Mouse (Mus musculus) heart, embryonic 16.5 days (tissue): ENCODE measurements around the gene Hunk. TPM values are rescaled to one million over a fixed set of nuclear protein-coding genes. Genes with fewer than 3 reads are reported as not detected.
A peak's percentile ranks its signal among the peaks of the same experiment; 100 is the strongest.

ENCODE experiments used
- ATAC-seq: fragments of 200-750 bp; cut with Nextera tagmentation; replicated peaks from 2 replicates; pipeline ENCODE4 v1.8.0; 2017; ENCODE audit warnings: moderate number of reproducible peaks; ENCODE audit not compliant: insufficient read depth, low FRiP score; ENCODE audit errors: extremely low read depth
- H3K27ac ChIP-seq: fragments of 300-500 bp; sonication (generic); 2 replicates; pipeline ENCODE4 v1.5.1; 2014; ENCODE audit warnings: mild to moderate bottlenecking, low read length, control low read depth, moderate library complexity
- H3K27me3 ChIP-seq: fragments of 300-500 bp; sonication (generic); 2 replicates; pipeline ENCODE4 v1.6.1; 2014; ENCODE audit warnings: low read length, mixed read lengths; ENCODE audit not compliant: control insufficient read depth, insufficient read depth
- H3K36me3 ChIP-seq: fragments of 300-500 bp; sonication (generic); 2 replicates; pipeline ENCODE4 v1.6.1; 2014; ENCODE audit not compliant: control insufficient read depth, insufficient read depth
- H3K4me1 ChIP-seq: fragments of 300-500 bp; sonication (generic); 2 replicates; pipeline ENCODE4 v1.6.1; 2014; ENCODE audit warnings: low read length, mixed read lengths; ENCODE audit not compliant: control insufficient read depth, insufficient read depth
- H3K4me2 ChIP-seq: fragments of 300-500 bp; sonication (generic); 2 replicates; pipeline ENCODE4 v1.6.1; 2014; ENCODE audit warnings: low read depth, mild to moderate bottlenecking, control low read depth, low read length
- H3K4me3 ChIP-seq: fragments of 300-500 bp; sonication (generic); 2 replicates; pipeline ENCODE4 v1.5.1; 2014; ENCODE audit warnings: mild to moderate bottlenecking, control low read depth, low read length
- H3K9ac ChIP-seq: fragments of 300-500 bp; sonication (generic); 2 replicates; pipeline ENCODE4 v1.6.1; 2014; ENCODE audit warnings: low read length, control low read depth
- H3K9me3 ChIP-seq: fragments of 300-500 bp; sonication (generic); replicated peaks from 2 replicates; pipeline ENCODE4 v1.6.1; 2016; ENCODE audit warnings: low read length; ENCODE audit not compliant: control insufficient read depth
- WGBS: fragments of 180-500 bp; shearing (Covaris S2); extraction: QIAGEN DNeasy Blood & Tissue Kit; methylation state at CpG from one replicate; pipeline ENCODE4 v1.1.7; 2014; 5-methylcytosine and 5-hydroxymethylcytosine counted together
- polyA plus RNA-seq: library from polyadenylated mRNA; unstranded; fragments of >200 nt; fragmentation: Nextera tagmentation; extraction: Ambion mirVana; gene quantifications from 2 replicates; pipeline ENCODE4 v1.2.1, GENCODE M21; 2015

Hunk gene
- polyA plus RNA-seq, 1 experiment from 2014 or later, result 7.2 TPM

GRCm38 (mm10) chr16:90533119-90533673 lies 147.4 kb downstream of the Hunk start:
- Histone ChIP-seq H3K4me1 (no peaks in the 10 kb centered on the region), H3K4me2 (no peak overlapping the region), H3K27ac (no peak overlapping the region), H3K9me3 (0 out of 2 replicates have a peak, but pooled peaks cover 2% of the 10 kb centered on the region), H3K4me3 (no peak overlapping the region), H3K27me3 (no peaks in the 10 kb centered on the region), H3K36me3 (no peaks in the 10 kb centered on the region), H3K9ac (no peak overlapping the region)
- 74% methylated on average over 10 of the region's 10 CpGs for WGBS
- no peak for ATAC-seq

GRCm38 (mm10) chr16:90534591-90534990 lies 148.8 kb downstream of the Hunk start:
- Histone ChIP-seq H3K36me3 (no peaks in the 10 kb centered on the region), H3K4me1 (no peaks in the 10 kb centered on the region), H3K4me3 (no peak overlapping the region), H3K9ac (no peak overlapping the region), H3K27ac (no peak overlapping the region), H3K4me2 (no peak overlapping the region), H3K27me3 (no peaks in the 10 kb centered on the region), H3K9me3 (0 out of 2 replicates have a peak, but pooled peaks cover 2% of the 10 kb centered on the region)
- 69% methylated on average over 8 of the region's 8 CpGs for WGBS
- ATAC-seq, result no peak

GRCm38 (mm10) chr16:90538926-90539325 lies 153.1 kb downstream of the Hunk start:
- Histone ChIP-seq H3K4me2 (no peak overlapping the region), H3K27me3 (0 out of 2 replicates have a peak, but pooled peaks cover 2% of the 10 kb centered on the region), H3K36me3 (no peaks in the 10 kb centered on the region), H3K9ac (no peak overlapping the region), H3K4me1 (no peaks in the 10 kb centered on the region), H3K4me3 (no peak overlapping the region), H3K27ac (no peak overlapping the region), H3K9me3 (0 out of 2 replicates have a peak, but pooled peaks cover 2% of the 10 kb centered on the region)
- 78% methylated on average over 5 of the region's 5 CpGs for WGBS
- ATAC-seq, result no peak

- no peak overlapping the region for H3K9ac ChIP-seq
- H3K27ac ChIP-seq, result no peak overlapping the region
- ATAC-seq, result no peak
- 68% methylated on average over 2 of the region's 2 CpGs for WGBS
- H3K4me1 ChIP-seq, result no peaks in the 10 kb centered on the region
- H3K4me2 ChIP-seq, result no peak overlapping the region
- H3K27me3 ChIP-seq, result 0 out of 2 replicates have a peak, but pooled peaks cover 2% of the 10 kb centered on the region
- no peaks in the 10 kb centered on the region for H3K36me3 ChIP-seq
- H3K4me3 ChIP-seq, result no peak overlapping the region
- H3K9me3 ChIP-seq, result 0 out of 2 replicates have a peak, but pooled peaks cover 2% of the 10 kb centered on the region
Measured at GRCm38 (mm10) chr16:90541191-90541590, 155.4 kb downstream of the Hunk start.

GRCm38 (mm10) chr16:90542383-90542782 lies 156.6 kb downstream of the Hunk start:
- Histone ChIP-seq H3K36me3 (no peaks in the 10 kb centered on the region), H3K4me1 (no peaks in the 10 kb centered on the region), H3K27me3 (0 out of 2 replicates have a peak, but pooled peaks cover 2% of the 10 kb centered on the region), H3K9me3 (no peaks in the 10 kb centered on the region), H3K9ac (no peak overlapping the region), H3K27ac (no peak overlapping the region), H3K4me2 (no peak overlapping the region), H3K4me3 (no peak overlapping the region)
- 36% methylated on average over 10 of the region's 10 CpGs for WGBS
- ATAC-seq, result 0 out of 2 replicates have a peak, but pooled peaks have one; percentile 28

GRCm38 (mm10) chr16:90544175-90544574 lies 158.4 kb downstream of the Hunk start:
- H3K9me3 ChIP-seq, result no peaks in the 10 kb centered on the region
- H3K27ac ChIP-seq, result no peak overlapping the region
- no peak overlapping the region for H3K4me2 ChIP-seq
- WGBS, result 38% methylated on average over 9 of the region's 9 CpGs
- H3K36me3 ChIP-seq, result no peaks in the 10 kb centered on the region
- no peak overlapping the region for H3K4me3 ChIP-seq
- no peak overlapping the region for H3K9ac ChIP-seq
- no peaks in the 10 kb centered on the region for H3K4me1 ChIP-seq
- H3K27me3 ChIP-seq, result 0 out of 2 replicates have a peak, but pooled peaks cover 7% of the 10 kb centered on the region
- ATAC-seq, result no peak

GRCm38 (mm10) chr16:90545509-90545908 lies 159.7 kb downstream of the Hunk start:
- Histone ChIP-seq H3K27ac (no peak overlapping the region), H3K9ac (no peak overlapping the region), H3K4me2 (no peak overlapping the region), H3K27me3 (0 out of 2 replicates have a peak, but pooled peaks cover 7% of the 10 kb centered on the region), H3K4me1 (peaks cover 3% of the 10 kb centered on the region; the same call in 1 of the 2 replicates), H3K36me3 (no peaks in the 10 kb centered on the region), H3K9me3 (no peaks in the 10 kb centered on the region), H3K4me3 (no peak overlapping the region)
- ATAC-seq, result no peak
- WGBS, result 51% methylated on average over 3 of the region's 3 CpGs

- WGBS, result 89% methylated on average over 3 of the region's 3 CpGs
Measured at GRCm38 (mm10) chr16:90546591-90546990, 160.8 kb downstream of the Hunk start.

GRCm38 (mm10) chr16:90547996-90548395 lies 162.2 kb downstream of the Hunk start:
- Histone ChIP-seq H3K36me3 (no peaks in the 10 kb centered on the region), H3K27me3 (0 out of 2 replicates have a peak, but pooled peaks cover 5% of the 10 kb centered on the region), H3K9me3 (no peaks in the 10 kb centered on the region; the same call in 1 of the 2 replicates), H3K27ac (no peak overlapping the region), H3K4me3 (no peak overlapping the region), H3K4me1 (peaks cover 3% of the 10 kb centered on the region; the same call in 1 of the 2 replicates), H3K4me2 (no peak overlapping the region), H3K9ac (no peak overlapping the region)
- ATAC-seq, result no peak
- WGBS, result 83% methylated on average over 9 of the region's 9 CpGs

More at GRCm38 (mm10) chr16:90546591-90546990, 160.8 kb downstream of the Hunk start:
- Histone ChIP-seq H3K4me1 (peaks cover 3% of the 10 kb centered on the region; the same call in 1 of the 2 replicates), H3K9ac (no peak overlapping the region), H3K4me2 (no peak overlapping the region), H3K27me3 (0 out of 2 replicates have a peak, but pooled peaks cover 7% of the 10 kb centered on the region), H3K9me3 (no peaks in the 10 kb centered on the region), H3K36me3 (no peaks in the 10 kb centered on the region), H3K27ac (no peak overlapping the region), H3K4me3 (no peak overlapping the region)
- ATAC-seq, result no peak
